Comparison of ENCODE assay signal across 10 mouse cellular contexts in genomic region chr3:16816814-16817213, GRCm38 (mm10).
DNase-seq lines count a peak whose midpoint lies in the region; ATAC-seq and TF ChIP-seq lines count a peak whose summit lies in the region.
"Had no signal": no experiment of that assay in that cellular context is flagged by ENCODE, and none has a peak within 500 bp of the region (broad histone marks: within the 10 kb centered on the region; RNA-seq: fewer than 3 reads in every experiment).

No protein-coding gene starts in this region.

- intact Hi-C loops in heart, adult 2 months (cut with DNase I), result loop anchor here (10.0 kb wide), 2 partner anchors 978 to 1008 kb away; no protein-coding TSS in a partner anchor

- no peak overlapping the region for H3K4me3 ChIP-seq in heart, adult 2 months
- no peak overlapping the region for H3K4me3 ChIP-seq in heart, embryonic 11.5 days (ENCODE audit: low read depth, low read length)
- no peak overlapping the region for H3K4me3 ChIP-seq in neural tube, embryonic 13.5 days
- no peak overlapping the region for H3K4me3 ChIP-seq in embryonic facial prominence, embryonic 14.5 days (ENCODE audit: low read depth, low read length)
- H3K4me3 ChIP-seq: erythroblast, embryonic 14.5 days; liver, embryonic 13.5 days had no signal

- TF ChIP-seq POLR2A in heart, adult 2 months (IDR thresholded peaks at IDR 0.05; ENCODE audit: insufficient read depth, low read depth, low read length), result no peak

- H3K36me3 ChIP-seq in heart, adult 2 months (ENCODE audit: control insufficient read depth, insufficient read depth, low read length), result no peaks in the 10 kb centered on the region
- H3K36me3 ChIP-seq in heart, embryonic 11.5 days (ENCODE audit: control insufficient read depth, insufficient read depth, low read length), result no peaks in the 10 kb centered on the region
- no peaks in the 10 kb centered on the region for H3K36me3 ChIP-seq in neural tube, embryonic 13.5 days
- H3K36me3 ChIP-seq in embryonic facial prominence, embryonic 14.5 days (ENCODE audit: control insufficient read depth, insufficient read depth, low read length), result no peaks in the 10 kb centered on the region
- H3K36me3 ChIP-seq: liver, embryonic 13.5 days had no signal

- 20% methylated on average over 2 of the region's 2 CpGs for WGBS in heart, adult 2 months
- WGBS in heart, embryonic 11.5 days (ENCODE audit: insufficient replicate concordance), result 30% methylated on average over 2 of the region's 2 CpGs
- WGBS in neural tube, embryonic 13.5 days, result 19% methylated on average over 2 of the region's 2 CpGs
- WGBS in embryonic facial prominence, embryonic 14.5 days, result 36% methylated on average over 2 of the region's 2 CpGs

- peak; percentile 63 for TF ChIP-seq CTCF in heart, adult 2 months (IDR thresholded peaks at IDR 0.05)

- TF ChIP-seq EP300 in heart, adult 2 months (IDR thresholded peaks at IDR 0.05; ENCODE audit: insufficient read depth, low read depth, low read length), result no peak

- H3K79me2 ChIP-seq in heart, adult 2 months (replicated peaks; ENCODE audit: control insufficient read depth, insufficient read depth, low read length), result no peaks in the 10 kb centered on the region

- no peaks in the 10 kb centered on the region for H3K4me1 ChIP-seq in heart, adult 2 months (ENCODE audit: control insufficient read depth, insufficient read depth, low read length)
- H3K4me1 ChIP-seq in heart, embryonic 11.5 days (ENCODE audit: control insufficient read depth, insufficient read depth, low read length), result no peaks in the 10 kb centered on the region
- H3K4me1 ChIP-seq in neural tube, embryonic 13.5 days (replicated peaks), result peaks cover 13% of the 10 kb centered on the region
- H3K4me1 ChIP-seq in embryonic facial prominence, embryonic 14.5 days (ENCODE audit: control insufficient read depth, insufficient read depth, low read length), result no peaks in the 10 kb centered on the region
- H3K4me1 ChIP-seq: liver, embryonic 13.5 days had no signal

- H3K9me3 ChIP-seq in heart, embryonic 11.5 days (replicated peaks; ENCODE audit: control insufficient read depth, low read length), result no peaks in the 10 kb centered on the region
- no peaks in the 10 kb centered on the region for H3K9me3 ChIP-seq in neural tube, embryonic 13.5 days
- no peaks in the 10 kb centered on the region for H3K9me3 ChIP-seq in embryonic facial prominence, embryonic 14.5 days (ENCODE audit: control insufficient read depth, low read length)
- H3K9me3 ChIP-seq: liver, embryonic 13.5 days had no signal

- H3K4me2 ChIP-seq in heart, embryonic 11.5 days, result no peak overlapping the region
- H3K4me2 ChIP-seq in neural tube, embryonic 13.5 days, result no peak overlapping the region
- no peak overlapping the region for H3K4me2 ChIP-seq in embryonic facial prominence, embryonic 14.5 days (ENCODE audit: low read depth, low read length)
- H3K4me2 ChIP-seq: liver, embryonic 13.5 days had no signal

- ATAC-seq in heart, embryonic 11.5 days (replicated peaks; ENCODE audit: insufficient number of reproducible peaks, low FRiP score, low TSS enrichment), result no peak
- 0 out of 2 replicates have a peak, but pooled peaks have one; percentile 21 for ATAC-seq in neural tube, embryonic 13.5 days (ENCODE audit: low read depth)
- ATAC-seq in embryonic facial prominence, embryonic 14.5 days (ENCODE audit: low read depth), result no peak
- no peak for ATAC-seq in activated CD4-positive, CD25-positive, alpha-beta regulatory T cell, adult 4 months

- H3K27me3 ChIP-seq in heart, adult 2 months (ENCODE audit: control insufficient read depth, insufficient read depth, low read length), result no peaks in the 10 kb centered on the region
- H3K27me3 ChIP-seq in heart, embryonic 11.5 days (ENCODE audit: control insufficient read depth, insufficient read depth, low read length), result no peaks in the 10 kb centered on the region
- no peaks in the 10 kb centered on the region for H3K27me3 ChIP-seq in neural tube, embryonic 13.5 days
- no peaks in the 10 kb centered on the region for H3K27me3 ChIP-seq in embryonic facial prominence, embryonic 14.5 days (replicated peaks; ENCODE audit: control insufficient read depth, insufficient read depth, low read length)
- H3K27me3 ChIP-seq: liver, embryonic 13.5 days had no signal

- H3K27ac ChIP-seq in heart, adult 2 months, result no peak overlapping the region
- H3K27ac ChIP-seq in heart, embryonic 11.5 days (ENCODE audit: low read depth, low read length), result no peak overlapping the region
- H3K27ac ChIP-seq in neural tube, embryonic 13.5 days (replicated peaks), result no peak overlapping the region
- H3K27ac ChIP-seq in embryonic facial prominence, embryonic 14.5 days (replicated peaks; ENCODE audit: low read depth, low read length), result no peak overlapping the region
- H3K27ac ChIP-seq: liver, embryonic 13.5 days had no signal

- no peak for DNase-seq in heart, adult 2 months
- no peak for DNase-seq in neural tube, embryonic 10.5 days (ENCODE audit: extremely low spot score, low spot score)
- peak; percentile 20 for DNase-seq in embryonic facial prominence, embryonic 14.5 days (ENCODE audit: low spot score)
- peak; percentile 76 for DNase-seq in telencephalon, adult 2 months (ENCODE audit: low read depth, low spot score)
- DNase-seq: kidney, adult 11 months; liver, embryonic 13.5 days had no signal

- no peak overlapping the region for H3K9ac ChIP-seq in heart, adult 2 months (ENCODE audit: low read depth, low read length)
- H3K9ac ChIP-seq in heart, embryonic 11.5 days (ENCODE audit: low read depth, low read length), result no peak overlapping the region
- no peak overlapping the region for H3K9ac ChIP-seq in neural tube, embryonic 13.5 days
- no peak overlapping the region for H3K9ac ChIP-seq in embryonic facial prominence, embryonic 14.5 days (ENCODE audit: low read depth, low read length)
- H3K9ac ChIP-seq: liver, embryonic 13.5 days had no signal

Comparison
In these comparisons a context has a peak if more than half of its experiments do, and no peak if none do; other contexts are left out.
1. DNase-seq: peak in embryonic facial prominence, embryonic 14.5 days (single experiment) and telencephalon, adult 2 months (single experiment); none in heart, adult 2 months (0 of 2) and neural tube, embryonic 10.5 days (single experiment).